Mouse (Mus musculus) hindbrain, embryonic 10.5 days (tissue): ENCODE measurements around the gene Fam114a1. TPM values are rescaled to one million over a fixed set of nuclear protein-coding genes. Genes with fewer than 3 reads are reported as not detected.

Source experiments
- DNase-seq: peaks from one replicate; pipeline ENCODE4 v3.0.0-alpha.2; 2017; ENCODE audit warnings: low spot score
- H3K27ac ChIP-seq: fragments of 300-500 bp; sonication (generic); 2 replicates; pipeline ENCODE4 v1.5.1; 2016; ENCODE audit warnings: mild to moderate bottlenecking, moderate library complexity
- H3K27me3 ChIP-seq: fragments of 300-500 bp; sonication (generic); 2 replicates; pipeline ENCODE4 v1.6.1; 2016; ENCODE audit warnings: mild to moderate bottlenecking; ENCODE audit not compliant: poor library complexity, insufficient read depth, severe bottlenecking
- H3K36me3 ChIP-seq: fragments of 300-500 bp; sonication (generic); 2 replicates; pipeline ENCODE4 v1.6.1; 2016; ENCODE audit warnings: mild to moderate bottlenecking, moderate library complexity
- H3K4me1 ChIP-seq: fragments of 300-500 bp; sonication (generic); replicated peaks from 2 replicates; pipeline ENCODE4 v1.6.1; 2016; ENCODE audit warnings: mild to moderate bottlenecking
- H3K4me3 ChIP-seq: fragments of 300-500 bp; sonication (generic); 2 replicates; pipeline ENCODE4 v1.5.1; 2016; ENCODE audit warnings: mild to moderate bottlenecking, moderate library complexity
- H3K9me3 ChIP-seq: fragments of 300-500 bp; sonication (generic); 2 replicates; pipeline ENCODE4 v1.6.1; 2016; ENCODE audit warnings: mild to moderate bottlenecking, moderate library complexity
- WGBS: fragments of 180-500 bp; shearing (Covaris S2); methylation state at CpG from one replicate; pipeline ENCODE4 v1.1.7; 2016; 5-methylcytosine and 5-hydroxymethylcytosine counted together
- polyA plus RNA-seq: library from polyadenylated mRNA; unstranded; fragments of >200 nt; fragmentation: Nextera tagmentation; extraction: Ambion mirVana; gene quantifications from 2 replicates; pipeline ENCODE4 v1.2.1, GENCODE M21; 2016

Fam114a1 gene
- polyA plus RNA-seq, 1 experiment from 2014 or later: 18.3 TPM

GRCm38 (mm10) chr5:65019823-65020222 lies 50.0 kb downstream of the Fam114a1 start:
- no peaks in the 10 kb centered on the region for H3K4me1 ChIP-seq
- DNase-seq: no peak
- H3K4me3 ChIP-seq: no peak overlapping the region
- no peak overlapping the region for H3K27ac ChIP-seq
- WGBS: 77% methylated on average over 7 of the region's 7 CpGs
- H3K9me3 ChIP-seq: no peaks in the 10 kb centered on the region
- no peaks in the 10 kb centered on the region for H3K27me3 ChIP-seq
- peaks cover 12% of the 10 kb centered on the region; the same call in 1 of the 2 replicates for H3K36me3 ChIP-seq

- no peak for DNase-seq
- peaks cover 12% of the 10 kb centered on the region; the same call in 1 of the 2 replicates for H3K36me3 ChIP-seq
- WGBS: 95% methylated on average over 4 of the region's 4 CpGs
Measured at GRCm38 (mm10) chr5:65022006-65022405, 52.1 kb downstream of the Fam114a1 start.

GRCm38 (mm10) chr5:65024641-65025040 lies 54.8 kb downstream of the Fam114a1 start:
- H3K36me3 ChIP-seq: peaks cover 12% of the 10 kb centered on the region; the same call in 1 of the 2 replicates
- DNase-seq: no peak
- no peaks in the 10 kb centered on the region for H3K27me3 ChIP-seq
- no peak overlapping the region for H3K27ac ChIP-seq
- H3K4me1 ChIP-seq: peaks cover 7% of the 10 kb centered on the region
- H3K9me3 ChIP-seq: no peaks in the 10 kb centered on the region
- 88% methylated on average over 2 of the region's 2 CpGs for WGBS
- no peak overlapping the region for H3K4me3 ChIP-seq

More at GRCm38 (mm10) chr5:65022006-65022405, 52.1 kb downstream of the Fam114a1 start:
- Histone ChIP-seq H3K9me3 (no peaks in the 10 kb centered on the region), H3K27ac (no peak overlapping the region), H3K27me3 (no peaks in the 10 kb centered on the region), H3K4me3 (no peak overlapping the region), H3K4me1 (no peaks in the 10 kb centered on the region)

GRCm38 (mm10) chr5:65025916-65026315 lies 56.0 kb downstream of the Fam114a1 start:
- H3K4me1 ChIP-seq: peaks cover 7% of the 10 kb centered on the region
- no peak overlapping the region for H3K4me3 ChIP-seq
- H3K9me3 ChIP-seq: no peaks in the 10 kb centered on the region
- H3K27ac ChIP-seq: no peak overlapping the region
- 63% methylated on average over 6 of the region's 6 CpGs for WGBS
- no peaks in the 10 kb centered on the region for H3K27me3 ChIP-seq
- H3K36me3 ChIP-seq: peaks cover 12% of the 10 kb centered on the region; the same call in 1 of the 2 replicates
- no peak for DNase-seq

GRCm38 (mm10) chr5:65026776-65027175 lies 56.9 kb downstream of the Fam114a1 start:
- Histone ChIP-seq H3K27ac (no peak overlapping the region), H3K36me3 (peaks cover 9% of the 10 kb centered on the region; the same call in 1 of the 2 replicates), H3K9me3 (no peaks in the 10 kb centered on the region), H3K27me3 (no peaks in the 10 kb centered on the region), H3K4me3 (no peak overlapping the region), H3K4me1 (peaks cover 7% of the 10 kb centered on the region)
- DNase-seq: no peak
- WGBS: 86% methylated on average over 9 of the region's 9 CpGs

- 47% methylated on average over 9 of the region's 9 CpGs for WGBS
Measured at GRCm38 (mm10) chr5:65028019-65028418, 58.1 kb downstream of the Fam114a1 start.

GRCm38 (mm10) chr5:65036597-65036996 lies 66.7 kb downstream of the Fam114a1 start:
- Histone ChIP-seq H3K27ac (no peak overlapping the region), H3K9me3 (no peaks in the 10 kb centered on the region), H3K36me3 (no peaks in the 10 kb centered on the region), H3K27me3 (no peaks in the 10 kb centered on the region), H3K4me1 (no peaks in the 10 kb centered on the region), H3K4me3 (no peak overlapping the region)
- 81% methylated on average over 13 of the region's 13 CpGs for WGBS
- DNase-seq: no peak

More at GRCm38 (mm10) chr5:65028019-65028418, 58.1 kb downstream of the Fam114a1 start:
- H3K27me3 ChIP-seq: no peaks in the 10 kb centered on the region
- H3K9me3 ChIP-seq: no peaks in the 10 kb centered on the region
- H3K4me3 ChIP-seq: no peak overlapping the region
- H3K4me1 ChIP-seq: peaks cover 7% of the 10 kb centered on the region
- no peak overlapping the region for H3K27ac ChIP-seq
- H3K36me3 ChIP-seq: peaks cover under 1% of the 10 kb centered on the region; the same call in 1 of the 2 replicates
- DNase-seq: no peak

GRCm38 (mm10) chr5:65038305-65038704 lies 68.4 kb downstream of the Fam114a1 start:
- no peak overlapping the region for H3K27ac ChIP-seq
- no peak for DNase-seq
- 90% methylated on average over 9 of the region's 9 CpGs for WGBS
- H3K4me1 ChIP-seq: no peaks in the 10 kb centered on the region
- H3K4me3 ChIP-seq: no peak overlapping the region
- H3K36me3 ChIP-seq: no peaks in the 10 kb centered on the region
- H3K9me3 ChIP-seq: no peaks in the 10 kb centered on the region
- H3K27me3 ChIP-seq: no peaks in the 10 kb centered on the region

GRCm38 (mm10) chr5:65038811-65039571 lies 69.1 kb downstream of the Fam114a1 start:
- no peaks in the 10 kb centered on the region for H3K36me3 ChIP-seq
- WGBS: 86% methylated on average over 11 of the region's 11 CpGs
- no peaks in the 10 kb centered on the region for H3K9me3 ChIP-seq
- no peaks in the 10 kb centered on the region for H3K4me1 ChIP-seq
- DNase-seq: no peak
- H3K4me3 ChIP-seq: no peak overlapping the region
- no peak overlapping the region for H3K27ac ChIP-seq
- H3K27me3 ChIP-seq: no peaks in the 10 kb centered on the region

- H3K36me3 ChIP-seq: no peaks in the 10 kb centered on the region
- H3K4me3 ChIP-seq: no peak overlapping the region
- H3K27me3 ChIP-seq: no peaks in the 10 kb centered on the region
- H3K27ac ChIP-seq: no peak overlapping the region
- no peaks in the 10 kb centered on the region for H3K4me1 ChIP-seq
- H3K9me3 ChIP-seq: no peaks in the 10 kb centered on the region
- no peak for DNase-seq
- WGBS: 68% methylated on average over 5 of the region's 5 CpGs
Measured at GRCm38 (mm10) chr5:65040463-65040862, 70.6 kb downstream of the Fam114a1 start.

GRCm38 (mm10) chr5:65043407-65043895 lies 73.6 kb downstream of the Fam114a1 start:
- DNase-seq: no peak

GRCm38 (mm10) chr5:65045642-65046370 lies 75.9 kb downstream of the Fam114a1 start:
- Histone ChIP-seq H3K27ac (no peak overlapping the region), H3K4me3 (no peak overlapping the region)
- WGBS: 87% methylated on average over 6 of the region's 6 CpGs

More at GRCm38 (mm10) chr5:65043407-65043895, 73.6 kb downstream of the Fam114a1 start:
- Histone ChIP-seq H3K9me3 (no peaks in the 10 kb centered on the region), H3K27ac (0 out of 2 replicates have a peak overlapping the region, but pooled peaks have one; percentile 0), H3K4me1 (0 out of 2 replicates have a peak, but pooled peaks cover 3% of the 10 kb centered on the region), H3K4me3 (no peak overlapping the region), H3K36me3 (no peaks in the 10 kb centered on the region), H3K27me3 (no peaks in the 10 kb centered on the region)
- 69% methylated on average over 11 of the region's 11 CpGs for WGBS

More at GRCm38 (mm10) chr5:65045642-65046370, 75.9 kb downstream of the Fam114a1 start:
- DNase-seq: no peak
- Histone ChIP-seq H3K4me1 (0 out of 2 replicates have a peak, but pooled peaks cover 3% of the 10 kb centered on the region), H3K27me3 (no peaks in the 10 kb centered on the region), H3K36me3 (no peaks in the 10 kb centered on the region), H3K9me3 (no peaks in the 10 kb centered on the region)
